Mouse (Mus musculus): Measurements from ENCODE around the gene Ppm1j. TPM values are rescaled to one million over a fixed set of nuclear protein-coding genes. Genes with fewer than 3 reads are reported as not detected.

Ppm1j gene
- total RNA-seq, 2 experiments from 2014 or later = 34.3 to 40.8 TPM

- DNase-seq = no peak
Observed at GRCm38 (mm10) chr3:104783971-104784500, 3.2 kb downstream of the Ppm1j start.

- no peak for DNase-seq
Observed at GRCm38 (mm10) chr3:104785284-104785683, 4.4 kb downstream of the Ppm1j start.

DNA sequence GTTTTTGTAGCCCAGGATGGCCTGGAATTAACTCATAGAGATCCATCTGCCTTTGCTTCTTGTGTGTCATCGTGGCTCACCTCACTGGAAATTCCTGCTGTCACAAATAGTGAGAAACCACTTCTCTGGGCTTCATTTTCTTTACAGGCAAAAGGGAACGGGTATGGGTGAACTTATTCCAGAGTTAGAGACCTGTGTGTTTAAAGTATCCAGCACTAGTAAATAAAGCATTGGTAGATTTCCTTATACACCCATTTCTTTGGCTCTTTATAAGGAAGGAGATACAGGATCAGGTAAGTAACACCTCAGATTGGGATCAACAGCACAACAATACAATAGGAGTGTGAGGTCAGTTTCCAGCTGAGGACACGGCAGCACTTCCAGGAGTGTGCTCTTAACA, 7.2 kb downstream of the Ppm1j start, which contains the start of gene Rhoc:
Gene Rhoc (plus strand): TSS at position 301 of the 400 bp plus-strand sequence.
- no peak for DNase-seq

DNA sequence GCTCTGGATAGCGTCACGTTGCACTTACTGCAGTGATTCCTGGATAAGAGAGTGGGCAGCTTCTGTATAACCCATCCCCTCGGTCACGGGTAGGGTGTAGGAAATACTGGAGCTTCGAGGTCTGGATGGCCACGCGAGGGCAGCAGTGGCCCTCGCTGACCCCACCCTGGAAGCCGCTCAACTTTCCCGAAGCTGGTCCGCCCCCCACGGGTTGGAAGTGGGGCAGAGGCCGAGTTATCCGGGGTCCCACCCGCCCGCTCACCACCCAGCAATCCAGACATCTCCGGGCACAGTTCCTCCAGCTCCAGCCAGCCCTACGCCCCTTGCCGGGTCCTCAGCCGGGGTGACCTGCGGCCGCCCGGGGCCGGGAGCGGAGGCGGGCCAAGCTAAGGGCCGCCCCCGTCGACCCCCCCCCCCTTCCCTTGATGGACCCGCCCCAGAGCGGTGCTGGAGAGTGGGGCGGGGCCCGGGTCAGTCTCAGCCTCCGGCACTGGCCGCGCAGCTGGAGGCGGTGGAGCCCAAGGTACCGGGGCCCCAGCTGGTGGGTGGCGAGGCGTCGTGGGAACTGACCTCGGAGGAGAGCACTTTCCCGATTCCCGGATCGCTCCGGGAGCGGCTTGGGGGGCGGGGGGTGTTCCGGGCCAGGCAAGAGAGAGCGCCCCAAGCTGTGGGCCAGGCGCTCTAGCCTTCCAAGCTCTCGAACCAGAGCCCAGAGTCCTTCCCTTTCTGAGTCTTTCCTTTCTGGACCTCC, 7.9 kb downstream of the Ppm1j start:
- peak; percentile 86 for DNase-seq

GRCm38 (mm10) chr3:104789312-104789605, 8.4 kb downstream of the Ppm1j start:
- no peak for DNase-seq

- DNase-seq = peak; percentile 43
Observed at GRCm38 (mm10) chr3:104789822-104790221, 9.0 kb downstream of the Ppm1j start.

- DNase-seq = no peak
Observed at GRCm38 (mm10) chr3:104790401-104790937, 9.6 kb downstream of the Ppm1j start.

DNA sequence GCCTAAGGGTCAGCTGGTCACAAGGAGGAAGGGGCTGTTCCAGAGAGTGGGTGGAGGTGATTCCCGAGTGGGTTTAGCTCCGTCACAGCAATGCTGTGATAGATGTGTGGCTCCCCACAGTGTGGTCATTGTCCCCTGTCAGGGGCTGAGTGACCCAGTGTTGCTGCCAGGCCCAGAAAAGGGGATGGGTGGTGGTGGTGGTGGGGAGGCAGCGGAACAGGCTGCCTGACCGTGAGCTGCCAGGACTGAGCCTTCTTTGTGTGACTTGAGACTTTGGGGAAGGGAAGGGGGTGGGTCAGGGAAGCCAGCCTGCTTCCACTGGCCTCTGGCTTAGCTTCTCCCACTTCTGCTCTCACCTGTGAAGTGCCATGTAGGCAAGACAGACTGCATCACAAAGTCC, 10.2 kb downstream of the Ppm1j start:
- no peak for DNase-seq

- no peak for DNase-seq
Observed at GRCm38 (mm10) chr3:104791671-104792070, 10.8 kb downstream of the Ppm1j start.

DNA sequence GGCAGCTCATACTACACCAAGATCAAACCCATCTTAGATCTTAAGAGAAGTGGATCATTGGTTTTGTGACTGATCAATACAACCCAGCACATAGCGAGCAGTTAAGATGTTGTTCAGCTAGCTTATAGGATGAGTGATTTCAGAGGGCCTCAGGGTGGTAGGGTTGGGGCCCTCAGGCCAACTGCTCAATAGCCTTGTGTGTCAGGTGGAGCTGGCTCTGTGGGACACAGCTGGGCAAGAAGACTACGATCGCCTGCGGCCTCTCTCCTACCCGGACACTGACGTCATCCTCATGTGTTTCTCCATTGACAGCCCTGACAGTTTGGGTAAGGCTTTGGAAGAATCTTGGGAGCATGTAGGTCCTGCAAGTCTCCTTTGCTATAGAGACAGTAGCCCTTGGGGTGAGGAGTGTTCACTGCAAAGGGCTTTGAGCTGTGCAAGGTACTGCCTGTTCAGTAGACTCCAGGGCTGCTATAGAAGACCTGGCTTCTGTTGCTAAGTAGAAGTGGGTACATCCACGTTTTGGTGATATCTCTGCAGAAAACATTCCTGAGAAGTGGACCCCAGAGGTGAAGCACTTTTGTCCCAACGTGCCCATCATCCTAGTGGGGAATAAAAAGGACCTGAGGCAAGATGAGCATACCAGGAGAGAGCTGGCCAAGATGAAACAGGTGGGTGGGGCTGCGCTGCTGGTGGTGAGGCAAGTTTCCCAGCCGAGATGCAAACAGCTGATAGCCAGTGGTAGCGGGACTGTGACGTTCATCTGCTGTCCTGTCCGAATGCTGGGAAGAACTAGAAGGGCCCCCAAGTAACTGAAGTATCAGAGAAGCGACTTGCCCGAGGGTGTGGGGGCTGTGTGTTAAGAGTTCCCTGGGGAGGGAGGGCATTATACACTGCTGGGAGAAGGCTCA, 11.8 kb downstream of the Ppm1j start:
- DNase-seq = no peak

GRCm38 (mm10) chr3:104793871-104794828, 13.3 kb downstream of the Ppm1j start:
- peak; percentile 85 for DNase-seq

DNA sequence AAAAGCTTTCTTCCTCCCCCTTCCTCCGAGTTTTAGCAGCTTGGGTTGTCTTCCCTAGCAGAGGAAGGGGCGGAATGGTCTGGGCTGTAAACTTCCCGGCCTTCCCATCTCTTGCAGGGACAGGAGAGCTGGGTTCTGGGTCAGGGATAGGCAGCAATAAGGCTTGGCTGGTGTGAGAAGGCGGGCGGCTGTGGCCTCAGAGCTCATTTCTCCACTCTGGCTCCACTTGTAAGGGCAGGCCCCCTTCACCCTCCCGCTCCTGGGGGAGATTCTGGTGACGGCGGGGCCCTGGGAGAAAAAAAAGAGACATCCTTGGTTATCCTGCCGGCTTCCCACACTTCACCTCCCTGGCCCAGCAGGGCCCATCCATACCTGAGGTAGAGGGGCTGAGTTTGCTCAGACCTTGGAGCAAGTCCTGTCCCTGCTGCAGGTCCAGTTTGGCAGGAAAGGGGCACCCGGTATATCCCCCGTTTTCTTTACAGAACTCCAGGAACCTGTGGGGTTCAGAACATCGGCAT, 14.2 kb downstream of the Ppm1j start:
- DNase-seq = no peak

- no peak for DNase-seq
Observed at GRCm38 (mm10) chr3:104795661-104796340, 14.9 kb downstream of the Ppm1j start.

GRCm38 (mm10) chr3:104796430-104797082, 15.7 kb downstream of the Ppm1j start:
- DNase-seq = no peak

GRCm38 (mm10) chr3:104800681-104801080, 19.8 kb downstream of the Ppm1j start:
- DNase-seq = no peak

DNA sequence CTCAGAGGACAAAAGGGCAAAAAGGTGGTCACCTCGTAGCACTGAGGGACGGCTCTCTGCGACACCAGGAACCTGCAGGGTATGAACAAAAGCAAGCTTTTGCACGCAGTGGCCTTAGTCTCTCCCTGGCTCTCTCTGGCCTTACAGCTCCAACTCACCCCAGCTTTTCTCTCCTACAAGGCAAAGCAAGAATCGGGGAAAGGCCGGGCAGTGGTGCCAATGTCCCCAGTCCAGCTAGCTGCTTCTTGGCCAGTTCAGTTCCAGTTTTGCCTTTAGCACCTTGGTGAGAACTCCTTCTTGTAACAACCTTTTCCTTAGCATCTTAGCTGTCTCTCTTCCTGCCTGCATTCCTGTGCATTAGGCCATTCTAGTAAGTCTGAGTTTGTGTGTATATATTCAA, 20.6 kb downstream of the Ppm1j start:
- no peak for DNase-seq

- DNase-seq = no peak
Observed at GRCm38 (mm10) chr3:104804312-104804711, 23.5 kb downstream of the Ppm1j start.

- DNase-seq = no peak
Observed at GRCm38 (mm10) chr3:104805539-104805938, 24.7 kb downstream of the Ppm1j start.

GRCm38 (mm10) chr3:104811752-104812151, 30.9 kb downstream of the Ppm1j start:
- DNase-seq = no peak

GRCm38 (mm10) chr3:104812254-104812653, 31.4 kb downstream of the Ppm1j start:
- DNase-seq = no peak

Measured in gastrocnemius, postnatal 25 days (tissue).